Mouse (Mus musculus) layer of hippocampus, adult 11-12 months (tissue): ENCODE measurements around the gene Izumo4.

Experiments used
- DNase-seq: peaks from one replicate; pipeline ENCODE4 v3.0.0; 2022; ENCODE audit warnings: low spot score

Gene Izumo4

DNA sequence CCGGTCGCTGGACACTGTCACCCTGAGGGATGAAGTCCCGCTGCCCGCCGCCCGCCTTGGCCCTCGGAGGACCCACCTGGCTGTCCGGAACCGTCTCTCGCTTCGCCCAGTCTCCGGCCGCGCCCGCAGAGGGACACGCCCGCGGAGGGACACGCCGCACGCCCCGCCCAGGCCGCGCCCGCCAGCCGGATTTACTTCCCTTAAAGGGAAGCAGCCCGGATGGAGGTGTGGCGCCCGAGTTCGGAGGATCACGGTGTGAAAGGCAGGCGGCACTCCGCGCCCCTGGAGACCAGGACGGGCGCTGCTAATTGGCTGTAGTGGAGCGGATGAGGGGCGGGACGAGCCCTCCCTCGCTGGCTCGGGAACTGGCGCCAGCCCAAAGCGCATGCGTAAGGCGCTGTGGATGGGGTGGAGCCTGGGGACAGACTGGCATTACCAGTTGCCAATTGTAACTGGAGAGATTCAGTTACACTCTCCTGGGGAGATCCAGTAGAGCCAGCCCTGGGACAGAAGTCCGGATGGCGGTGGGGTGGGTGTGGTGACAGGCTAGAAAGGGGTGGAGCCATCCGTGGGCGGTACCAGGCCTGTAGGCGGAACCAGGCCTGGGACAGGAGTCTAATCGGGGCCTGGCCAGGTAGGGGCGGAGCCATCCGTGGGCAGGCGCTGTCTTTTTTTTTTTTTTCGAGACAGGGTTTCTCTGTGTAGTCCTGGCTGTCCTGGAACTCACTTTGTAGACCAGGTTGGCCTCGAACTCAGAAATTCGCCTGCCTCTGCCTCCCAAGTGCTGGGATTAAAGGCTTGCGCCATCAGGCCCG lies at the start of gene Izumo4, which contains the start of gene Mob3a:
TSS of gene Izumo4 (plus strand) at position 464 of the 815 bp plus-strand sequence.
TSS of gene Mob3a (minus strand) at position 257 of the 815 bp plus-strand sequence.
- DNase-seq, result peak; percentile 99

DNA sequence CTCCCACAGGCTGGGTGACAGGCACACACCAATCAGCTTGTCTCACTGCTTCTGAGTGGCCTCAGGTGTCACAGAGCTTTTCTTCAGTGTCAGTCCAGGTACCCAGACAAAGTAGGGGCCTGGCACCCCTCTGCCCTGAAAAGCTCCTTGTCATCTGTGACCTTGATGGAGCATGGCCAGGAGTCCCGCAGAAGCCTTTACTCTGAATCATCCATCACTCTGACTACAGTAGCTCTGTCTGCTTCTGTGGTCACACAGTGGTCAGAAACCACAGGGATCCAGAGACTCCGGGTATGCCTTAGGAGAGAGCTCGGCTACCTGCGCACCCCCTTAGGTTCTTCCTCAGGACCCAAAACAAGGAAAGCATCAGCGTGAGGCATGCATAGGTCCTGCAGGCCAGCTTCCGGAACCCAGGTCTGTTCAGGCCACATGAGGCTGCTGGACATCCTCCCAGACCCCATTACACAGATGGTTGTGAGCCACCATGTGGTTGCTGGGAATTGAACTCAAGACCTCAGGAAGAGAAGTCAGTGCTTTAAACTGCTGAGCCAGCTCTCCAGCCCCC lies 48.7 kb upstream of the Izumo4 start:
- no peak for DNase-seq

DNA sequence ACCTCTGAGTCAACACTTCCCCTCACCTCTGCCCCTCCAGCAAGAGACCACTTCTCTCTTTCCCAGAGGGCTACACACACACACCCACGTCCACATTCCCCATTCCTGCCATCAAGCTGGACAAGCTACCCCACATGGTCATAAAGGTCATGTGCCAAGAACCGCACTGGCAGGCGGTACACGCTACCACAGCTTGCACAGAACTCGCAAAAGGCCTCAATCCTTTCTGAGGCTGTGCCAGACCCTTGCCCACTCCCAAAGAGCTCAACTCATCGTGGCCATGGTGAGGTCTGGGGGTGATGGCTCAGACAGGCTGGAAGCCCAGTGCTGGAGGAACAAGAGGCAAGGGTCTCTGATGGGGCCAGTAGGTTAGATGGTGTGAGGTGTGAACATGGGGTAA lies 47.1 kb upstream of the Izumo4 start:
- DNase-seq, result no peak

DNA sequence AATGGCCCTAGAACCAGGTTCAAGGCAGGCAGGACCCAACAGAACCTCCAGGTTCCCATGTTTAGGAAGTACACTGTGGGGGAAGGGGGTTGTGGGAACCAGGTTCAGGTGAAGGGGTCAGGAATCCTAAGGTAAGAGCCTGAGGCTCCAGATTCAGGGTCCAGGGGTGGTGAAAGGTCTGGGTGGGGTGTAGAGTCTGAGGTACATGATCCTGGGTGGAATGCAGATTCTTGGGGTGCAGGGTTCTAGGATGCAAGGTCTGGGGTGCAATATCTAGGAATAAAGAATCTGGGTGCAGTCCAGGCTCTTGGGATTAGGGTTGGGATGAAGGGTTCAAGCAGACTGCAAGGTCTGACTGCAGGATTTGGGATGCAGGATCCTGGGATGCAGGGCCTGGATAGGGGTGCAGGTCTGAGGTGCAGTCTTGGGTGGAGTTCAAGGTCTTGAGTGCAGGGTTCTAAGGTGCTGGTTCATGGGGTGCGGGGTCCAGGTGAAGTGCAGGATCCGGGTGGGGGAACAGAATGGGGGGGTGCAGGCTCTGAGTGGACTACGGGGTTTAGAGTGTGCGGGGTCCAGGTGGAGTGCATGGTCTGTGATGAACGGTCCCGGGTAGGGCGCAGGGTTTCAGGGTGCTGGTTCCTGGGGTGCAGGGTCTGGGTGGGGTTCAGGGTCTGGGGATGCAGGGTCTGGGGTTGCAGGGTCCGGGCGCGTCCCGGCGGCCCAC lies 46.4 kb upstream of the Izumo4 start:
- DNase-seq, result no peak

DNA sequence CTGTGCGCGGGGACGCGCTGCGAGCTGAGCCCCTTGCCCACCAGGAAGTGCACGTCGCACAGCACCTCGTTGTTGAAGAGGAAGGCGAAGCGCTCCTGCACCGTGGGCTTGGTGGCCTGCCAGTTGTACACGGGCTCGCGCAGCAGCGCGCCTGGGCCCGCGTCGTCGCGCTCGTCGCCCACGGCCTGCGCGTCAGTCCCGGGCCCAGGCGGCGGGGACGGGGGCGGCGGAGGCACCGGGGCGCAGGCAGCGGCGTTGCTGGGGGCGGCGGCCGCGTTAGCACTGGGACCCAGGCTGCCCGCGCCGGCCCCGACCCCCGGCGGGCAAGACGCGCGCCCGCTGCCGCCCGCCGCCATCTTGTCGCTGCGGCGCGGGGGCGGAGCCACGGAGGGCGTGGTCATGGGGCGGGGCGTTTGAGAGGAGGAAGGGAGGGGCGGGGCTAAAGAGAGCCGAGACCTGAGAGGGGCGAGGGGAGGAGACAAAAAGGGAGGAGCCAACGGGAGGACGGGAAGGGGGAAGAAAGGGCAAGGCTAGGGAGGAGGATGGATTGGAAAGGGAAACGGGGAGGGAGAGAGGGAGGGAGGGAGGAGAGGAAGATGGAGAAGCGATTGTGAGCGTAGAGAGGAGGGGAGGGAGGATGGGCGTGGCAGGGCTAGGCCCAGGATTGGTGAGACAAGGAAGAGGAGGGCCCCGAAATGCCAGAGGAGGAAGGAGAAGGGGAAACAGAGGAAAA lies 45.7 kb upstream of the Izumo4 start:
- DNase-seq, result peak; percentile 96

DNA sequence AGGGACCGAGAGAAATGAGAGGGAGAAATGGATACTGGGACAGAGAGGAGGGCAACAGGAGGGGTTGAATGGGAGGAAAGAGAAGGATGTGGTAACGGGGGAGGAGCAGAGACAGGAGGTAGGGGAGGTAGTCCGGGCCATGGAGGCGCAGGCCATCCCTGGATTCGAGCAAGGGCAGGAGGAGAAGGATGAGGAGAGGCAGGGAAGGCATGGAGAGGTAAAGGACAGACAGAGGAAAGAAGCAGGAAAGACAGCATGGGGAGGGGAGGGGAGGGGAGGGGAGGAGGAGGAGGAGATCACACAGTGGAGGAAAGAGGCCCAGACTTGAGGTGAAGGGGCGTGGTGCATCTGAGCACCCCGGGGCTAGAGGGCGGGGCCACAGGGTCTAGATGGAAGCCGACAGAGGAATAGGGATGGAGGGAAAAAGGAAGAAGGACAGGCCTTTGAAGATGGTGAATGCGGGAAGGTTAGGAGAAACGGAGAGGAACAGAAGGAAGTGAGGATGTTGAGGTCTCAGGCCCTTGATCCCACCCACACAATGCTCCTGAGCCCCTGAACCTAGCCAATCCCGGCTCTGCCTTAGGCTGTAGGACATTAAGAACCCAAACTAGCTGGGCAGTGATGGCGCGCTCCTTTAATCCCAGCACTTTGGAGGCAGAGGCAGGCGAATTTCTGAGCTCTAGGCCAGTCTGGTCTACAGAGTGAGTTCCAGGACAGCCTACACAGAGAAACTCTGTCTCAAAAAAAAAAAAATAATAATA lies 44.9 kb upstream of the Izumo4 start, which contains the start of gene Btbd2:
TSS of gene Btbd2 (minus strand) at position 209 of the 761 bp plus-strand sequence.
- DNase-seq, result no peak

DNA sequence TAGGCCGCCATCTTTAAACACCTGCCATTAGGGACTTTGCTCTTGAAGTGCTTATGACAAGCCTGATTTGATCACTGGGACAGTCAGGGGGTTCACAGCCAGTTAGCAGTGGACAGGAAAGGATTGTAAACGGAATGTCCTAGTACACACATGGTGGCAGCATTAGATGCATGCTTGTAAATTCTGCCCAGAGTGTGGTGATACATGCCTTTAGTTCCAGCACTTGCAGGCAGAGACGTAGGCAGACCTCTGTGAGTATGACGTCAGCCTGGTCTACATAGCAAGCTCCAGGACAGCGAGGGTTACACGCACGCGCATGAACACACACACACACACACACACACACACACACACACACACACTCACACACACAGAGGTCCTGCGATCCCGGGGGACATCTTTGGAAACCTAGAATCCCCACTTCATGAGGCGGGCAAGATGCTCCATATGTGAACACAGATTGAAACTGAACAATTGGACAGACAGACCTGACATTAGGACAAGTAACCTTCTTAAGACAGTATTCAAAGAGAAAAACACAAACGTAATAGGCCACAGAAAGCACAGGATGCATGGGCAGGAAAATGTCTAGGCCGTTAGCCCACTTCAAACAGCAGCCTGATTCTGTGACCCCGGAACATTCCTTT lies 43.7 kb upstream of the Izumo4 start:
- no peak for DNase-seq

DNA sequence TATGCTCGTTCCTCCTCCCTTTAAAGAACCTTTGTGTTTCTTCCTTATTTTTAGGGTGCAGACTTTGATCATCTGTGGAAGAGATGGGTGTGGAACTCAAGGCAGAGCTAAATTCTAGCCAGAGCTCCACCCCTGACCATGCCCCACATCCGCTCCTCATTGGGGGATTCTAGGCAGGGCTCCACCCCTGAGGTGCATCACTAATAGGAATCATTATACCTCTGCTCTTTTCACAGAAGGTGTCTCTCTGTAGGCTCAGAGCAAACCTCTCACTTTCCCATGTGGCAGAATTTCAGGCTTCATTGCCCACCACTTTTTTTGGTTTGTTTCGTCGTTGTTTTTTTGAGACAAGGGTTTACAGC lies 43.2 kb upstream of the Izumo4 start:
- no peak for DNase-seq

DNA sequence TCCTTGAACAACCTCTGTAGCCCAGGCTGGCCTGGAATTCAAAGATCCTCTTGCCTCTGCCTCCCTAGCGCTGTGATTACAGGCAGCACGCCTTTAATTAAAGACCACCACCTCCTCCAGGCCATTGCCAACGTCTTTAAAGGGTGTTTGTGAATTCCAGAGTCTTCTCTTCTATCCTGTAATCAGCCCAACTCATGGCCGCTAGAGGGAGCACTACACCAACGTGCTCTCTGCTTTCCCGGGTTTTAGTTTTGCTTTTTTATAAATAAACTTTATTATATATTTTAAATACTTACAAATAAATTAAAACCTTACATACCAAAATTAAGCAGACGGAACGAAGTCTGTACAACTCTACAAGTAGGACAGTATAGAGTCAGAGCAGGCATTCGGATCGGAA lies 42.8 kb upstream of the Izumo4 start:
- peak; percentile 85 for DNase-seq

DNA sequence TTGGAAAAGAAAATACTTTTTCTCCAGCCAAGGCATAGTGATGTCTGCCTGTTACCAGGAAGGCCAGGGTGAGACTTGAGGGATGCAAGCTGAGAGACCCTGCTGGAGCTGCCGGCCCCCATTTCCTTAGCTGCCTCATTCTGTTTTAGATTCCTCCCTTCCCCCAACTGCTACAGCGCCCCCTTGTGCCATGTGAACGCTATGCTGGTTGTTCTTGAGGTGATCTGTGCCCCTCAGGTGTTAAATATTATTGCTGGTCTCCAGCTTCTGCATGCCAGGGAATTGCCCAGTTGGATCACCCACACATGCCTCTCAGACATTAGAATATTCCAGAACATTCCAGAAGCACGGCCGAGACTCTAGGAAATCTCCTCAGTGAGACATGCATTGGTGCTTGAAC lies 40.8 kb upstream of the Izumo4 start:
- no peak for DNase-seq

DNA sequence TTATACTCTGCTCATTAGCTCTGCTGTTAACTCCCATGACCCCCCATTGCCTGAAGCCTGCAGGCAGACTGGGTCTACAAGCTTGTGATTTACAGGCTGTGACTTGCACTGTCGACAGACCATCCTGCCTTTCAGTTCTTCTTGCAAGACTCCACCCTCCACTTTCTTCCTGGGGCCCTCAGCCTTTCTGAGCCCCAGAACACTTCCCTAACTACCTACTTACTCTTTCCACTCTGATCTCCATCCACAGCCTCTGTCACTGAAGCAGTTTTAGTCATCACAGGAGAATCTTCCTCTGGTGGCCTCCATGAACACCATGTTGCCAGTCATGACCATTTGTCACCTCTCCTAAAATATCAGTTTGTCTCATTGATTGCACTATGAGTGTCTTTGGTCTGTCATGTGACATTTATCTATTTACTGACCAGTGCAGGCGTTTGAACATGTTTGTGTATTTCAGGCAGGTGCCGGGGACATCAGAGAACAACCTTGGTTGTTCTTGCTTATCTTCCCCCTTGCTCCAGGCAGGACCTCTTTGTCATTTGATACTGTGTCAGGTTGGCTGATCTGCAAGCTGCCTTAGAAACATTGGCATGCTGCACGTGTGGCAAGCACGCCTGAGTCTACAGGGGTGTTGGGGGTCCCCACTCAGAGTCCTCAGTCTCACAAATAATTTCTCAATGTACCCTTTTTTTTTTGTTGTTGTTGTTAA lies 38.3 kb upstream of the Izumo4 start:
- no peak for DNase-seq

DNA sequence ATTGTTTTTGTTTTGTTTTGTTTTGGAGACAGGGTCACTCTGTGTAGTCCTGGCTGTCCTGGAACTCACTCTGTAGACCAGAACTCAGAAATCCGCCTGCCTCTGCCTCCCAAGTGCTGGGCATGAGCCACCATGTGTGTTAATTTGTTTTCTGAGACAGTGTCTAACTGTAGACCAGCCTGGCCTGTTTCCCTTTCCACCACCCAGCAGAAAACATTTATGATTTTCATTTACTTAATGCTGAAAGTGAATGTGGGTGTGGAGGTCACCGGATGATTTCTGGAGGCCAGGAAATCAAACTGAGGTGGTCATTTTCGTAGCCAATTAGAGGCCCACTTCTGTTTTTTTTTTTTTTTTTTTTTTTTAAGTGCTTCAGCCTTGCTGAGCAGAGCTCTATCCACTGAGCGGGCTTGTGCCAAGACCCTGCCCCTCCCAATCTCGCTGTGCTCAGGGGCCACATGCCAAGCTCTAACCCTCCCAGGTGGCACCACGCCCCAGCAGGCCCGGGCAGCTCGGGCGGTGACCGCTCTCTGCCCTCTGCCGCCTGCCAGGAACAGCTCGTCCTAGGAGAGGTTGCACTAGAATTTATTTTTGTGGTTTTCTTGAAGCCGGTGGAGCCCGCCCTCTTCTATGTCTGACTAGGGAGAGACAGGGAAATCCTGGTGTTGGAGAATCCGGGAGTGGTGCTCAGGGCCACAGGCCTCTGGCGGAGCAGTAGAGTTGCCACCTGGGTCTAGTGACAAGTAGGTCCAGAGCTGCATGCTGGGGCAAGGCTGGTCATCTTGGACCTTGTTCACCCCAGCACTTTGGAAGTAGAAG lies 37.6 kb upstream of the Izumo4 start:
- no peak for DNase-seq

DNA sequence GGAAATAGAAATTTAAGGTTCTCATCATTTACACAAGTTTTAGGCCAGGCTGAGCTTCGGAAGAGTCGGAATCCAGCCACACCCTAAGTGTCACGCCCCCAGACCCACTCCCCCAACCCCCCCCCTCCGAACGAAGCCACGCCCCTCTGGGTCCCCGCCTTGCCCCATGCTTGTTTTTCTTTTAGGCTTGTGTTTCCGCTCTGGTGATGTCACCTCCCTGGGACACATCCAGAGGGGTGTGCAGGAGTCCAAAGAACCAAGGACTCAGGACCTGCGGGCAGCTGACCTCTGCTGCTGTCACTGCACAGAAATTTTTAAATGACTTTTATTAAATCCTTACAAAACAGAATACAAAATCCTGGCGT lies 37.0 kb upstream of the Izumo4 start:
- DNase-seq, result no peak

DNA sequence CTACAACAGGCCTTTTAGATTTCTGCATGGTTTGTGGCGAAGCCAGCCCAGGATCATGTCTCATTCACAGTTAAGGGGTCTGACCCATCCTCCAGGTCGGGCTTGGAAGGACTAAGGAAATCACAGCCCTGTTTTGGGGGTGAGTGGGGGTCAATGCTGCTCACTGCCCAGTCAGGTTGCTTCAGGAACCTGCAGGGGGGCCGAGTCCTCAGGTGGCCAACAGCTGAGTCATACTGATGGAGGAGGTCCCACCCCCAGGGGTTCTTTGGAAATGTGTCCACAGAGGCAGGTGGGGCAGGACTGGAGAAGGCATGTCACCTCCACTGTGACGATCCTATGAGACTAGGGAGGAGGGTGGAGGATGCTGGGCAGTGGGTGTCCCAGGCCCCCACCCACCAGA lies 36.5 kb upstream of the Izumo4 start:
- no peak for DNase-seq

DNA sequence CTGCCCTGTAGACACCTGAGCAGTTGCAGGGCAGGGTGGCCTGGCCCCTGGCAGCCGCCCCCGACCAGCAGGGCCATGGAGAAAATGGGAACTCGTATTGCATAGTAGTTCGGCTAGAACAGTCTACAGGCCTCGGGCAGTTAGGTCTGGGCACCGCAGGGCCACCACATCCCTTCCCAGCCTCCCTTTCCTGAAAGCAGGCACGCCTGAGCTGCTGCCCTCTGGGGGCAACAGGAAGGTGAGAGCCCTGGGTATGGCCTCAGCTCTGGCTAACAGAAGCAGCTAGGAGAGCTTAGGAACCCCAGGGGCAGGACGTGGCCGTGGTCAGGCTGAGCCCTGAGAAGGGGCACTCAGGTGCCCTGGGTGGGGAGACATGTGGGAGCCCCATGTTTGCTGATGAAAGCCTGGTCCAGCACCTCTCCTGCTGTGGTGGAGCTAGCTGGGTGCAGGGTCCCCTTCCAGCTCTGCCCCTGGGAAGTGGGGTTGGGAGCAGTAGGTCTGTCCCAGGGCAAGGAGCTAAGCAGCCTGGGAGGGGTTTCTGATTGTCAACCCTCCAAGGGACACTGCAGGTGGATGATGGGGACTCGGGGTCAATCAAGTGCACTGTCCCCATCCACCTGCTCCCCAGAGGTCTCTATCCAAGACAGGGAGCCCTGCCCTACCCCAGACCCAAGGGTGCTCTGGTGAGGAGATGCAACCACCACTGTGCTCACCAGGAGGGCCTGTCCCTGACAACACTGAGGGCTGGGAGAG lies 35.8 kb upstream of the Izumo4 start:
- DNase-seq, result no peak

DNA sequence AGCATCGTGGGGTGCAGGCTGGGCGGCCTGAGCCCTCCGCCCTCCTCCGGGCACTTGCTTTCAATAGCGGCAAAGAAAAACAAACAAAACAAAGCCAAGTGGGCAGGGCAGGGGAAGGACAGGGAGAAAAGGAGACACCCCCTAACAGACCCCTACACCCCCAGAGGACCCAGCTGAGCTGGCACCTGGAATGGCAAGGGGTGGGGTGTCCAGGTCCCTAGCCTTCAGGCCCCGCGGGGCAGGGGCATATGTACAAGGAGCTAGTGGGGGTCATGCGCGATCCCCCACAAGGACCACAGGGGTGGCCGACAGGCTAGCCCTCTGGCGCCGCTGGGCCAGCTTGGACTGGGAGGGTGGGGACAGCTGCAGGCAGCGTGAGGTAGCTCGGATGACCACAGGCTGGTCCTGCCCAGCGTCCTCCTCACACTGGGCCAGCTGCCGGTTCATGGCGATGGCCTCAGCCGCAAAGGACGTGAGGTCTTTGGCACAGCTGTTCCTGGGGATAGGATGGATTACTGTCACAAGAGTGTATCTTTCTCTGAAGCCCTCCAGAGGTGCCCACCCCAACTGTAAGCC lies 35.1 kb upstream of the Izumo4 start:
- no peak for DNase-seq

DNA sequence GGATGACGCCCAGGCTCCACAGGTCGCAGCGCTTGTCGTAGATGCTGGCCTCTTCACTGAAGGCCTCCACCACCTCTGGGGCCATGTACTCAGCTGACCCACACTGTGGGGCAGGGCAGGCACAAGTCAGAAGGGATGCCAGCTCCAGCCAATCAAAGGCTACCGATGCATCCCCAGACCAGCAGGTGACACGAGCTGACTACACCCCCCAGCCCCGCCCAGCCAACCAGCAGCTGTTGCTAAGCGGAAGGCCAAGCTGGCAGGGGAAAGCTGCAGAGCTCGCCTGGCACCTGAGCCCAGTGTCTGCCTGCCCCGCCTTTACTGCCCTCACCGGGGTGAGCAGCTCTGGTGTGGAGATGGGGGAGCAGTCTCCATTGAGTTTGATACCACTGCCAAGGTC lies 33.4 kb upstream of the Izumo4 start:
- DNase-seq, result no peak

DNA sequence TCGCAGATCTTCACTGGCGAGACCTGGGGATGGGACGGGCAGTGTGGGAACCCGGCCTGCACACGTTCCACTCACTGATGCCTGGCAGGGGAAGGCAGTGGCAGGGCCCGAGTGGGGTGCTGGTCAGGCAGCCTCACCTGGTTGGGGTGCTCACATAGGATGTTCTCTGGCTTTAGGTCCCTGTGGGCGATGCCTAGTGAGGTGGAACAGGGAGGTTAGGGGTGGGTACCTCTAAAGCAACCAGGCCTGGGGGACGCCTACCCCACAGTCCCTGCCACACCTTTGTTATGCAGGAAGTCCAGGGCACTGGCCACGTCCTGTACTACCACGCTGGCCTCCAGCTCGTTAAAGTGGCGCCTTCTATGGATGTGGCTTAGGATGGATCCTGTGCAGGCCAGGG lies 33.0 kb upstream of the Izumo4 start:
- no peak for DNase-seq
